Mouse (Mus musculus) E14TG2a.4 (cell line): ENCODE results near the gene Olfr71.

Experiments
- CTCF ChIP-seq: conservative IDR thresholded peaks from 2 replicates; pipeline ENCODE4 v1.5.1; 2014; ENCODE audit warnings: low read length
- POU5F1 ChIP-seq: IDR thresholded peaks from 2 replicates; pipeline ENCODE4 v1.6.1; 2014; ENCODE audit warnings: low read length, borderline replicate concordance

- TF ChIP-seq CTCF (no peak), POU5F1 (no peak)
These were observed 18.5 kb upstream of the Olfr71 start for GRCm38 (mm10) chr4:43728576-43728954.
